Mouse (Mus musculus): ENCODE measurements around the gene Smyd3. TPM values are rescaled to one million over a fixed set of nuclear protein-coding genes. Genes with fewer than 3 reads are reported as not detected.

Smyd3 gene
- total RNA-seq, 4 experiments from 2014 or later = 6.9 to 17.0 (median 12.2) TPM

DNA sequence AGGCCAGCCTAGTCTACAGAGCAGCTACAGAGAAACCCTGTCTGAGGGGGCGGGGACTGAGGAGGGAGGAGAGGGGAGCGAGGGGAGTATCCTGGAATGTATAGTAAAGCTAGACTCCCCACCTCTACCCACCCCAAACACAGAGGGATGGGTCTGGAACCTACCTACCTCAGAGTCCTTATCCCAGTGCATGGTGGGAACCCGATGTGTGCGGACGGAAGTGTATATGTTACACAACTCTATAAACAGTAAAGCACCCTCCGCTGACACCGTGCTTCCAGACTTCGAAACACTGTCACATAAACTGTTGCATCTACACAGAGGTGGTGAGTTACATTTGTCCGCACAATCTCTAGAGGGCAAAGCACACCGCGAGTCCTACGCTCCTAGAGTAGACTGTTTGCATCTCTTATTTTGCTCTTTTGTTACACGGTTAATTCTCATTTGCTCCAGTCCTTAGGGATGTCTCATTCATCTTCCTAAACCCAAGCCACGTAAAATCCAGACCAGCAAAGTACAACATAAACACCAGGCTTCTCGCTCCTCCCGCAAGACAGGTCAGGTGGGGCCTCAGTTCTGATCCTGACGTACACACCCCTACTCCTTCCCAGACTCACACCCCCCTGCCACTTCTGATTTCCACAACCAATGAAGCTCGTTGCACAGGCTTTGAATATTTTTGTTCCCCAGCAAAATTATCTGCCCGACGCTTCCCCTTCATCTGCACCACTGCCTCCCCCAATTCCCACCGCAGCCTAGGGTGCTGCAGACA lies 714 bp downstream of the Smyd3 start:
- no peak for DNase-seq

GRCm38 (mm10) chr1:179511895-179512294 lies 5.9 kb downstream of the Smyd3 start:
- no peak for DNase-seq

DNA sequence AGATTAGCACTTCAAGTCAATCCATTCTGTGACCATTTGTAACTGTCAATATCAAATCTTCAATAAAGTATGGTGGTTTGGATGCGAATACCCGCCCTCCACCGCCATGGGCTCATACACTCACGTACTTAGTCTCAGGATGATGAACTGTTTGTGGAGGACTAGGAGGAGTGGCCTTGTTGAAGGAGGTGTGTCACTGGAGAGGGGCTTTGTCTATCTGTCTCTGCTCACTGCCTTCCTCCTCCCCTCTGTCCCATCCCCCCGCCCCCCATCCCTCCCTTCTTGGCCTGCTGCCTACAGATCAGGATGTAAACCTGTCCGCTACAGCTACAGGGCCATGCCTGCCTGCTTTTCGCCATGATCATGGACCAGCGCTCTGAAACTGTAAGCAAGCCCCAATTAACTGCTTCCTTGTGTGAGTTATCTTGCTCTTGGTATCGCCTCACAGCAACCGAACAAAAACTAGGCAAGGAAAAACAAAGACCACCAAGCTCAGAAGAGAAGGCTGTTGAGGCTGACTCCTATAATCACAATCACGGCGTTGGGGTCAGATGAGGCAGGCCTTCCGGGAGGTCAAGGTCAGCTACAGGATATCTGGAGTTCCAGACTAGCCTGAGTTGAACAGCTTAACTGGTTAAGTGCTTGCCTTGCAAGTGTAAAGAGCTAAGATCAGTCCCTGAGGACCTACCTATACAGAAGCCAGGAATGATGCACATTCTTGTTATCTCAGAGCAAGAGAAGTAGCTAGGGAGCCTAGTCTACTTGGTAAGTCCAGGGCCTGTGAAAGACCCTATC lies 7.1 kb downstream of the Smyd3 start:
- DNase-seq = no peak

DNA sequence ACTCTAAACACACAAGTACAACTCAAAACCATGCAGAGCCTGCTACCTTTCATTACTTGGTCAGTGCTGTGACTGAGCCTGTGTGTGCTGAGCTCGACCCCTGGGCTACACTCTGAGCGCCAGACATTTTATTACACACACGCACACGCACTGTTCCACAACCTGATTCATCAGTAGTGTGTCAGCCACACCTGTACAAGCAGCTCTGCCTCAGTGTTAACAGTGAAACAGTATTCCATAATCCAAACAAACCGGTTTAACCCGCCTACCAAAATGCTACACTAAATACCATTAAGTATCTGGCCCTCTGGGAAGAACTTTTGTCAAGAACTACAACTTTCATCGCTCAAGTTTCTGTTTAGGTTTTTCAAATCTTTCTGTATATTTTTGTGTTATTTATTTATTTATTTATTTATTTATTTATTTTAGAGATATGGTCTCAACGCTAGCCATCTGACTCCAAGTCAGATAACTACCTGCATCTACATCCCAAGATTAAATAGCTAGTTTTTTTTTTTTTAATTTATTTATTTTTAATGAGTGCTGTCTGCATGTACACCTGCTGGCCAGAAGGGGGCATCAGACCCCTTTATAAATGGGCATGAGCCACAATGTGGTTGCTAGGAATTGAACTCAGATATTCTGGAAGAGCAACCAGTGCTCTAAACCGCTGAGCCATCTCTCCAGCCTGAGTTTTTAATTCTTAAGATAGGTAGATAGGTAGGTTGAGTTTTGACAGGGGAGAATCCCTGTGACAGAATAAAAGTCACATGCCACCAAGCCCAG lies 11.1 kb downstream of the Smyd3 start:
- DNase-seq = no peak

GRCm38 (mm10) chr1:179502565-179502964 lies 15.3 kb downstream of the Smyd3 start:
- no peak for DNase-seq

GRCm38 (mm10) chr1:179499257-179499656 lies 18.6 kb downstream of the Smyd3 start:
- DNase-seq = no peak

DNA sequence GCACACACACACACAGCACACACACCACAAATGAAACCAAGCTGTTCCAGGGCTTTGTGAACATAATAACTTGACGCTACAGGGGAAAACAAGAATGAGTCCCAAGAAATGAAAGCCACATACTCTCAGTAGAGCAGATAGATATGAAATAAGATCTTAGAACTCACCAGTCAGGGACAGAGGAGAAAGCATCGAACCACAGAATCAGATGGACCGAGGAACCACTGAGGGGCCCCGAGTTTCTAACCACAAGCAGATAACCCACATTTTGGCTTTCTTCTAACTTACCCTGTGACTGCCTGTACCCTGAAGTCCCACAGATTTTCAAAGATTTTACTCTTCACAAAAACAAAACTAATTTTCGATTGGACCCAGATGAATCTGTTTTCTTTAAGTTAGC lies 24.9 kb downstream of the Smyd3 start:
- no peak for DNase-seq

DNA sequence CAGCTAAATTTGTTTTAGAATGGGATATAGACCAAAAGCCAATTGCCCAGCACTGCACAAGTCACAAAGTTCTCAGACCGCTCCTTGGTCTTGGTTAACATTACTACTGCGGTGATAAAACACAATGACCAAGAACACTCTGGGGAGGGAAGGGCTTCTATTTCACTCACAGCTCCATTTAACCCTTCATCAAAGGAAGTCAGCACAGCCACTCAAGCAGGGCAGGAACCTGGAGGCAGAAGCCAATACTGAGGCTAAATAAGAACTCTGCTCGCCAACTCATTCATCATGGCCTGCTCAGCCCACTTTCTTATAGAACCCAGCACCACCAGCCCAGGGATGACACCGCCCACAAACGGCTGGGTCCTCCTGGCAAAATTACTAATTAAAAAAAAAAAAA lies 29.3 kb downstream of the Smyd3 start:
- DNase-seq = no peak

DNA sequence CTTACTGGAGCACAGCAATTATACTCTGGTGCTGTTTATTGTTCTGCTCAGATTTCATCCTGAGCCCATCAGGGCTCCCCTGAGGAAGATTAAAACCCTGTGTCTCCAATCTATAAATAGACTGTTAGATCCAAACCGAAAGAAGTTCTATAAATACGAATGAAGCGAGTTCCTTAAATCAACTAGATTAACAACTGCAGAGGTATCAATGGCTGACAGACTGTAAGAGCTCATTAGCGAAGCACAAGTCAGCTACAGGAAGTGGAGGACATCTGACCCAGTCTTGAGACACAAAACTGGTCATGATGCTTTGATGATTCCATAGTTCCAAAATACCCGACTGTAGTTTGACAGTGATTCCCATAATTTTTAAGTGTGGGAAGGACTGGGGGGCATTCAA lies 29.9 kb downstream of the Smyd3 start:
- DNase-seq = no peak

GRCm38 (mm10) chr1:179487238-179487637 lies 30.6 kb downstream of the Smyd3 start:
- no peak for DNase-seq

GRCm38 (mm10) chr1:179485784-179486540 lies 31.9 kb downstream of the Smyd3 start:
- DNase-seq = no peak

GRCm38 (mm10) chr1:179480862-179481261 lies 37.0 kb downstream of the Smyd3 start:
- DNase-seq = no peak

DNA sequence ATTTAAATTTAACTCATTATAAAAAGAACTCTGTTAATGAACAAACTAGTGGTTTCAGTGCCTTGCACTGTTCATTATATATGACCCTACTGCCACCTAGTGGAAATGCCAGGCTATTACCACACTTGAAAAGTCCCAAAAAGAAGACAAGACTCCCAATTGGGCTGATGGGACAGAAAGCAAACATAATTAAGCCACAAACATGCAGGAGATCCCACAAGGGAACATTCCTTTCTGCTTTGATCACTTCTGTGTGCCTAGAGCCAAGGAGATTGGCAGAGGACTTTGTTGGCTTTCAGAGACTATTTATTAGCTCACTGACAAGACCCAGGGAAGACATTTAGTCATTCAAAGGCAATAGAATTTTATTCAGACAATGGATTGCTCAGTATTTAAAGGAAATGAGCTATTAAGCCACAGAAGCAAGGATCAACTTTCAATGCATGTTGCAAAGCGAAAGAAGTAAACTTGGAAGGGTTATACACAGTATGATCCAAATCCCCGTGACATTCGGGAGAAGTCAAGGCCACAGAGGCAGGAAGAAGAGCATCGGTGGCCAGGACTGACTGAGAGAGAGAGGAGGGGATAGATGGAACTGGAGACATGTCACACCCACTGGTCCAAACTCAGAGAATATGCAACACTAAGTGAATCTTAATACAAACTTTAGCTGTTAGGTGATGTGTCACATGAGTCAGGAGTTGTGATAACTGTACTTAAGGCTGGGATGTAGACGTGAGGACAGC lies 40.5 kb downstream of the Smyd3 start:
- peak; percentile 50 for DNase-seq

GRCm38 (mm10) chr1:179476461-179477156 lies 41.2 kb downstream of the Smyd3 start:
- DNase-seq = no peak

GRCm38 (mm10) chr1:179474776-179475175 lies 43.1 kb downstream of the Smyd3 start:
- DNase-seq = no peak

GRCm38 (mm10) chr1:179473920-179474643 lies 43.8 kb downstream of the Smyd3 start:
- DNase-seq = no peak

GRCm38 (mm10) chr1:179467970-179468369 lies 49.9 kb downstream of the Smyd3 start:
- DNase-seq = no peak

DNA sequence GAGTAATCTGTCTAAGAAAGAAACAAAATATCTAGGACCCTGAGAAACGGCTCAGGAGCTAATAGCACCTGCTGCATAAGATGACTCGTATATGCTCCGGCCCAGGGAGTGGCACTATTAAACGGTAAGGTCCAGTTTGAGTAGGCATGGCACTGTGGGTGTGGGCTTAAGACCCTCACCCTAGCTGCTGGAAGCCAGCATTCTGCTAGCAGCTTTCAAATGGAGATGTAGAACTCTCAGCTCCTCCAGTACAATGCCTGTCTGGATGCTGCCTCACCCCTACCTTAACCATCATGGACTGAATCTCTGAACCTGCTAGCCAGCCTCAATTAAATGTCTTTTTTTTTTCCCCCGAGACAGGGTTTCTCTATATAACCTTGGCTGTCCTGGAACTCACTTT lies 55.5 kb downstream of the Smyd3 start:
- no peak for DNase-seq

- no peak for DNase-seq
These were observed 56.6 kb downstream of the Smyd3 start for GRCm38 (mm10) chr1:179461019-179461814.

All from adrenal gland, adult 8-10 months (tissue).